Mouse (Mus musculus): Measurements from ENCODE around the gene Gm49373. TPM values are rescaled to one million over a fixed set of nuclear protein-coding genes. Genes with fewer than 3 reads are reported as not detected.

Gm49373 gene
- polyA plus RNA-seq (2012; rRNA removed) = 0.67 and 0.93 TPM in 2 replicates

GRCm38 (mm10) chr9:21073044-21073840 is at the start of gene Gm49373, which contains the start of gene Fdx1l:
Gene Gm49373, minus strand, starts transcription at chr9:21073096.
Gene Fdx1l, minus strand, starts transcription at chr9:21073614.

GRCm38 (mm10) chr9:21091707-21092320 is 18.9 kb upstream of the Gm49373 start, which contains the start of the genes Gm38431 and Raver1:
Gene Gm38431, minus strand, starts transcription at chr9:21091997.
Gene Raver1, minus strand, starts transcription at chr9:21092008.

GRCm38 (mm10) chr9:21067006-21067684 is 5.8 kb downstream of the Gm49373 start, which contains the start of gene Zglp1:
Gene Zglp1, minus strand, starts transcription at chr9:21067093.

GRCm38 (mm10) chr9:21031896-21032351 is 41.0 kb downstream of the Gm49373 start, which contains the start of gene Icam5:
Gene Icam5, plus strand, starts transcription at chr9:21032073.

GRCm38 (mm10) chr9:21029291-21030054 is 43.4 kb downstream of the Gm49373 start, which contains the start of gene Icam4:
Gene Icam4, plus strand, starts transcription at chr9:21029373.

GRCm38 (mm10) chr9:21015571-21016130 is 57.2 kb downstream of the Gm49373 start, which contains the start of gene Icam1:
Gene Icam1, plus strand, starts transcription at chr9:21015985.

Other genes starting within 250 kb of the Gm49373 start
- gene A230050P20Rik, start 204.5 kb downstream of the Gm49373 start, polyA plus RNA-seq (2012; rRNA removed) = 10.5 and 12.0 TPM in 2 replicates
- 6.1 and 7.2 TPM in 2 replicates for gene Angptl6, start 193.4 kb downstream of the Gm49373 start, polyA plus RNA-seq (2012; rRNA removed)
- gene Ppan, start 184.9 kb downstream of the Gm49373 start, polyA plus RNA-seq (2012; rRNA removed) = 75.4 and 82.4 TPM in 2 replicates
- gene Eif3g, start 174.5 kb downstream of the Gm49373 start, polyA plus RNA-seq (2012; rRNA removed) = 102 and 113 TPM in 2 replicates
- gene Dnmt1, start 113.2 kb downstream of the Gm49373 start, polyA plus RNA-seq (2012; rRNA removed) = 52.7 and 58.2 TPM in 2 replicates
- gene S1pr2, start 96.3 kb downstream of the Gm49373 start, polyA plus RNA-seq (2012; rRNA removed) = 1.2 and 1.4 TPM in 2 replicates
- gene Mrpl4, start 70.4 kb downstream of the Gm49373 start, polyA plus RNA-seq (2012; rRNA removed) = 27.2 and 35.9 TPM in 2 replicates
- 6.7 and 7.2 TPM in 2 replicates for gene Icam1, start 57.1 kb downstream of the Gm49373 start, polyA plus RNA-seq (2012; rRNA removed)
- gene Icam4, start 43.7 kb downstream of the Gm49373 start, polyA plus RNA-seq (2012; rRNA removed) = 55.5 and 64.7 TPM in 2 replicates
- gene Icam5, start 41.0 kb downstream of the Gm49373 start, polyA plus RNA-seq (2012; rRNA removed) = 0.68 and 0.89 TPM in 2 replicates
- 0.27 and 0.32 TPM in 2 replicates for gene Zglp1, start 6.0 kb downstream of the Gm49373 start, polyA plus RNA-seq (2012; rRNA removed)
- gene Fdx1l, start 518 bp upstream of the Gm49373 start, polyA plus RNA-seq (2012; rRNA removed) = 29.7 and 29.8 TPM in 2 replicates
- 2.7 and 2.9 TPM in 2 replicates for gene Gm38431, start 18.9 kb upstream of the Gm49373 start, polyA plus RNA-seq (2012; rRNA removed)
- 17.5 and 22.6 TPM in 2 replicates for gene Raver1, start 18.9 kb upstream of the Gm49373 start, polyA plus RNA-seq (2012; rRNA removed)
- gene Tyk2, start 58.1 kb upstream of the Gm49373 start, polyA plus RNA-seq (2012; rRNA removed) = 5.0 and 6.0 TPM in 2 replicates
- gene Cdc37, start 76.9 kb upstream of the Gm49373 start, polyA plus RNA-seq (2012; rRNA removed) = 135 and 139 TPM in 2 replicates
- gene Pde4a, start 92.6 kb upstream of the Gm49373 start, polyA plus RNA-seq (2012; rRNA removed) = 0.89 and 1.4 TPM in 2 replicates
- 12.4 and 14.5 TPM in 2 replicates for gene Keap1, start 166.3 kb upstream of the Gm49373 start, polyA plus RNA-seq (2012; rRNA removed)
- gene S1pr5, start 175.3 kb upstream of the Gm49373 start, polyA plus RNA-seq (2012; rRNA removed) = 0.05 and 0.06 TPM in 2 replicates
- 30.6 and 38.4 TPM in 2 replicates for gene Atg4d, start 192.2 kb upstream of the Gm49373 start, polyA plus RNA-seq (2012; rRNA removed)
- gene Kri1, start 214.9 kb upstream of the Gm49373 start, polyA plus RNA-seq (2012; rRNA removed) = 20.3 and 23.3 TPM in 2 replicates
- 59.2 and 67.8 TPM in 2 replicates for gene Cdkn2d, start 218.3 kb upstream of the Gm49373 start, polyA plus RNA-seq (2012; rRNA removed)
- 0.08 and 0.14 TPM in 2 replicates for gene Ap1m2, start 239.2 kb upstream of the Gm49373 start, polyA plus RNA-seq (2012; rRNA removed)
- gene Slc44a2, start 247.6 kb upstream of the Gm49373 start, polyA plus RNA-seq (2012; rRNA removed) = 10.5 TPM in 2 replicates